Mouse (Mus musculus) hematopoietic multipotent progenitor cell, adult 10-12 weeks (in vitro differentiated cells): ENCODE data around the gene Eps8l1. TPM values are rescaled to one million over a fixed set of nuclear protein-coding genes. Genes with fewer than 3 reads are reported as not detected.

Experiments used
- polyA plus RNA-seq: library from polyadenylated mRNA; stranded (reverse); fragments of >175 nt; gene quantifications from 2 replicates; pipeline ENCODE4 v1.2.3, GENCODE M21; 2012; ENCODE audit warnings: low replicate concordance

The Eps8l1 gene
- polyA plus RNA-seq = 0.06 TPM in 1 of 2 replicates, not detected in the other

DNA sequence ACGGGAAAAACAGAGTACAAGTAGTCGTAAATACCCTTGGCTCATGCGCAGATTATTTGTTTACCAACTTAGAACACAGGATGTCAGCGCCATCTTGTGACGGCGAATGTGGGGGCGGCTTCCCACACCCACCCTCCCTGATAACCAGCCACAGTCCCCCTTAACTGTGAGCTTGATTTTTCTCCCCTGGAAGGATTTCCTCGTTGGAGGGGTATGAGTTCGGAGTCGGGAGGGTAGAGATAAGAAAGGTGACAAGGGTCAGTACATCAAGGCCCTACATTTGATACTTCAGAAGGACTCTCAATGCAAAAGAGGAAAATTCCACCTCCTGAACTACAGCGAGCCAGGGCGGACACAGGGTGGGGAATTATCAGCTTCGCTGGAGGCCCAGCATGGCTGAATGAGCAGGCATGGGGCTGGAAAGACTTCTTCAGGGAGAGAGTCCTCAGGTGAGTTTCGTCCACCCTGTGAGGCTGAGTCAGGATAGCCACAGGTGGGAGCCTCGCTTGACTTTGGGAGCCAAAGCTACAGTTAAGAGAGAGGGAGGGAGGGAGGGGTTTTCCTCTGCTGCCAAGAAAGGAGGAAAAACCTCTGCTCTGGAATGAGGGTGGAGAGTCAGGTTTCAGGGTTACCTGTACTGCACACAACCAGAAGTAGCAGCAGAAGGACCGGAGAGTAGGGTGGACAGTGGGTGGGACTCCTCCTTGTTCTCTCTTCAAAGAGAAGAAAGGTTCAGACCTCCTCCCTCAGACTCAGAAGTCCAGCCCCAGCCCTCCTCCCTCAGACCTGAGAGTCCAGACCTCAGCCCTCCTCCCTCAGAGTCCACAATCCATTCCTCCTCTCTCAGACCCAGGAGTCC lies at the start of gene Eps8l1:
Gene Eps8l1, plus strand, starts transcription at position 99 of the 859 bp plus-strand sequence.

DNA sequence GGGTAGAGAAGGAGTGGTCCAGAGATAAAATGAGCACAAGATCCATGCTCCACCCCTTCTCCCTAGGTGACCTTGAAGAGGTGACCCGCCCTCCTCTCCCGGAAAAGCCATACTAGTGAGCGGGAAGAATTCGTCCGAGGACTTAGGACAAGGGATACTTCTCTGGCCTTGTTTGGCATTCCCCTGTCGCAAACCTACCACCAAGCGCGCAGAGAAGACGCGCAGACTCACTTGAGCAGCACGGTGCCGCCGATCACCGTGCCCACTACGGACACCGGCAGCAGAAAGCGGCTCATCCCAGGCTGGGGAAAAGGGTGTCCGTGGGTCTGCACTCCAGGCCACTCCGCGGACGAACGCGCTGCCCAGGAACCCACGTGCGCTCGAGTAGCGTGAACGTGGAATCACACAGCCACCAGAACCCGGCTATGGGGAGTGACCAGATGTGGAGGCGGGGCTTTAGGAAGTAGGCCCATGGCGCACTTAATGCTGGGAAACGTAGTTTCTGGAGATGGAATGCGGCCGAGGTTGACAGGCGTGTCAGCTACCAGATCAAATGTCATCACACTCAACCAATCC lies 15.2 kb upstream of the Eps8l1 start, which contains the start of gene Rdh13:
Gene Rdh13, minus strand, starts transcription at position 434 of the 576 bp plus-strand sequence.

DNA sequence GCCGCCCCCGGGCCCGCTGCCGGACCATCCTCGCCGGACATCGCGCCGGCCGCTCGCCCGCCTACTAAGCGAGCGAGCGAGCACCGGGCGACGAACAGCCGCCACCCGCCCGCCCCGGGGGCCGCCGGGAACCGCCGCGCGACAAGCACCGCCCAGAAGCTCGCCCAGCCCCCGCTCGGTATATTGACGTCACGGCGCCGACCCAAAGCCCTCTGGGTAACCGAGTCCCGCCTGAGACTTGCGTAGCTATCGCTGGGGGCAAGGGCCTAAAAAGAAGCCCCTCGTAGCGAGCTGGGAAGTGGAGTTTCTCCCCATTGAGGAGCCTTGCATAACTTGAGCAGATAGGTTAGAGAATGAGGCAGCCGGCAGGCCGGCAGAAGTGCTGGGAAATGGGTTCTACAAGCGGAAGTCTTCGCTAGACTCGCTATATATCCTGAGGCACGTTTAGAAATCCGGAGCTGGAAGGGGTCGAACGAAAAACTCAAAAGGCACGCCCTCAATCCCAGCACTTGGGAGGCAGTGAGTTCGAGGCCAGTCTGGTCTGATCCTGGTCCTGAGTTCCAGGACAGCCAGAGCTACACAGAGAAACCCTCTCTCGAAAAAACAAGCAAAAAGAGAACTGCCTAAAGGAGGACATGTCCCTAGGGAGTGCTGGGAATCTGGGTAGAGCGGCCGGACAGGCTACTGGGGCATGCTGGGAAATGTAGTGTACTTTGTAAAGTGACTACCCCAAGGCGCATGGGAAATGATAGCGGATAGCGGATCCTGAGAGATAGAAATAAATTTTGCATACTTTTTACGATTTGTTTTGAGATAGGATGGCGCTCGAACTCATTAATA lies 41.3 kb downstream of the Eps8l1 start, which contains the start of gene Ppp1r12c:
Gene Ppp1r12c, minus strand, starts transcription at position 123 of the 840 bp plus-strand sequence.

DNA sequence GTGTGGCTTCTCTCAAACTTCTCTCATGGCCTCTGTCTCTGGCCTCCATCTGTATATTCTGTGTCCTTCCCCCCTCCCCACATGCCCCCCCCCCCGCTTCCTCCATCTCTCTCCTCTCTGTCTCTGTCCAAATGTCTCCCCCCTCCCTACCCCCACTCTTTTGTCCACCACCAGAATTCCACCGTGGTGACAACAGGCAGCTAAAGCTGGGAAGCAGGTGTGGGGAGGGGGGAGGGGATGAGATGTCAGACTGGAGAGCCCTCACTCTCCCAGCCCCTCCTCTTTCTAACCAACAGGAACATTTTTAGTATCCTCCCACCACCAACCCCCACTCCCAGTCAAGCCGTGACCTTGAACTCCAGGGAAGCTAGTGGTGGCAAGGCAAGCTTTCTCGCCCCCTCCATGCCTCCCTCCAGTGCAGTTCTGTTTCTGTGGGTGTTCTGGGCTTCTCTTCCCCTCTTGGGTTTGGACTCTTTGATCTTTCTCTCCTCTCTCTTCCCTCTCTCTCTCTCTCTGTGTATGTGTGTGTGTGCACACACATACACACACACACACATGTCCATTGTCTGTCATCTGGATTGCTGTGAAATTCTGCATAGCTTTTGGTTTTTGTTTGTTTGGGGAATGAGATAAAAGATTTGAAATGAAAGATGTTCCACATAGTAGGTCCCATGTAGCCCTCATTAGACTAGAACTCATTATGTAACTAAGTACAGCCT lies 56.0 kb downstream of the Eps8l1 start, which contains the start of gene Tnnt1:
Gene Tnnt1, minus strand, starts transcription at position 51 of the 719 bp plus-strand sequence.

DNA sequence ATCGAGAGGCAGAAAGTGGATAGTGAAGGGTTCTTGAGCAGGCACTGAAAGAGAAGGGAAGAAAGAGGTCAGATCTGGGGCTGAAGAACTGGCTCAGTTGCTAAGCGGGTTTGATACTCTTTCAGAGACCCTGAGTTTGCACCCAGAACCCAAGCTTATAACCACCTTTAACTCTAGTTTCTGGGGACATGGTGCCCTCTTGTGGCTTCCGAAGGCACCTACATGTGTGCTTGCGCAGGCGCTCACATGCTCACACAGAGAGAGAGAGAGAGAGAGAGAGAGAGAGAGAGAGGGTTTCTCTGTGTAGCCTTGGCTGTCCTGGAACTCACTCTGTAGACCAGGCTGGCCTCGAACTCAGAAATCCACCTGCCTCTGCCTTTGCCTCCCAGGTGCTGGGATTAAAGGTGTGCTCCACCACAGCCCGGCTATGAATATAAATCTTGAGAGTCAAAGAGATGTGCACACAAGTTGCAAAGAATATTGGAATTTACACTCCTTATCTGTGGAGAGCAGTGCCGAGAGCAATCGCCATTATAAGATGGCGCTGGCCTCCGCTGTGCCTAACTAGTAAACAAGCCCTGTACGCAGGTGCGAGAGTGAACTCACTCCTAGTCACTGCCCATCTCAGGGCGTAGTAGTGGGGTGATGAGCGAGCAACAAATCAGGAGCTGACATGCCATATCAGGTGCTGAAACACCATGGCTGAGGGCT lies 63.9 kb downstream of the Eps8l1 start, which contains the start of gene Tnni3:
Gene Tnni3, minus strand, starts transcription at position 18 of the 711 bp plus-strand sequence.

Other genes starting within 250 kb of the Eps8l1 start
- 0.52 and 2.5 TPM in 2 replicates for gene Lilra5, start 222.9 kb upstream of the Eps8l1 start, polyA plus RNA-seq
- 1.5 and 2.0 TPM in 2 replicates for gene Ncr1, start 123.0 kb upstream of the Eps8l1 start, polyA plus RNA-seq
- gene Gp6, start 62.9 kb upstream of the Eps8l1 start, polyA plus RNA-seq = not detected in 2 replicates
- gene Rdh13, start 15.0 kb upstream of the Eps8l1 start, polyA plus RNA-seq = 1.6 and 3.0 TPM in 2 replicates
- gene Ppp1r12c, start 41.0 kb downstream of the Eps8l1 start, polyA plus RNA-seq = 207 and 309 TPM in 2 replicates
- 2.4 and 2.5 TPM in 2 replicates for gene Tnnt1, start 55.7 kb downstream of the Eps8l1 start, polyA plus RNA-seq
- gene Tnni3, start 63.6 kb downstream of the Eps8l1 start, polyA plus RNA-seq = 0.82 and 2.2 TPM in 2 replicates
- 3.8 and 10.7 TPM in 2 replicates for gene Dnaaf3, start 71.8 kb downstream of the Eps8l1 start, polyA plus RNA-seq
- 0.20 and 0.37 TPM in 2 replicates for gene Syt5, start 86.9 kb downstream of the Eps8l1 start, polyA plus RNA-seq
- 0.08 TPM in 1 of 2 replicates, not detected in the other for gene Ptprh, start 143.4 kb downstream of the Eps8l1 start, polyA plus RNA-seq
- 2.6 and 8.1 TPM in 2 replicates for gene Tmem86b, start 170.7 kb downstream of the Eps8l1 start, polyA plus RNA-seq
- gene Ppp6r1, start 198.3 kb downstream of the Eps8l1 start, polyA plus RNA-seq = 241 and 493 TPM in 2 replicates
- 70.2 and 112 TPM in 2 replicates for gene Hspbp1, start 224.4 kb downstream of the Eps8l1 start, polyA plus RNA-seq
- 0.12 and 0.15 TPM in 2 replicates for gene Brsk1, start 229.9 kb downstream of the Eps8l1 start, polyA plus RNA-seq